ENCODE assay signal across 1 mouse cellular context in genomic region chr15:83501483-83501882, GRCm38 (mm10). TPM values are rescaled to one million over a fixed set of nuclear protein-coding genes. Genes with fewer than 3 reads are reported as not detected.
"Had no signal": no experiment of that assay in that cellular context is flagged by ENCODE, and none has a peak within 500 bp of the region (broad histone marks: within the 10 kb centered on the region; RNA-seq: fewer than 3 reads in every experiment).

No protein-coding gene starts in this region.

RNA-seq across cellular contexts. Expression of gene Bik, which starts 25.2 kb away (rescaled TPM):
- polyA plus RNA-seq: macrophage had no signal
